Mouse (Mus musculus) layer of hippocampus, postnatal 14 days (tissue): ENCODE results near the gene Kdm8. TPM values are rescaled to one million over a fixed set of nuclear protein-coding genes. Genes with fewer than 3 reads are reported as not detected.
"Not testable (repeated sequence)": the region's sequence is repeated elsewhere in the genome, so short reads cannot be mapped to it uniquely, and the experiment has no call there.

ENCODE experiments used
- DNase-seq, 2 experiments: peaks; one replicate each; pipeline ENCODE4 v3.0.0; 2021 to 2022; ENCODE audit warnings: low spot score in 2 of 2, mixed read lengths in 1 of 2
- long read RNA-seq, 2 experiments: library from polyadenylated mRNA; stranded (forward); transcript quantifications; one replicate each; pipeline ENCODE4 v2.0.0; 2021
- total RNA-seq, 2 experiments: library from RNA; stranded (reverse); gene quantifications; 2 replicates each; pipeline ENCODE4 v1.2.3; 2021

Kdm8 gene
- total RNA-seq: 1 to 10 TPM; 3.4 to 4.7 TPM
- long read RNA-seq, experiment 1, partial matches to known transcripts: 0 of 5 reads
- long read RNA-seq, experiment 1, other reads (novel, unspliced or antisense): 4 of 5 reads
- long read RNA-seq, experiment 2, partial matches to known transcripts: 1 of 4 reads
- long read RNA-seq, experiment 2, other reads (novel, unspliced or antisense): 1 of 4 reads

DNA sequence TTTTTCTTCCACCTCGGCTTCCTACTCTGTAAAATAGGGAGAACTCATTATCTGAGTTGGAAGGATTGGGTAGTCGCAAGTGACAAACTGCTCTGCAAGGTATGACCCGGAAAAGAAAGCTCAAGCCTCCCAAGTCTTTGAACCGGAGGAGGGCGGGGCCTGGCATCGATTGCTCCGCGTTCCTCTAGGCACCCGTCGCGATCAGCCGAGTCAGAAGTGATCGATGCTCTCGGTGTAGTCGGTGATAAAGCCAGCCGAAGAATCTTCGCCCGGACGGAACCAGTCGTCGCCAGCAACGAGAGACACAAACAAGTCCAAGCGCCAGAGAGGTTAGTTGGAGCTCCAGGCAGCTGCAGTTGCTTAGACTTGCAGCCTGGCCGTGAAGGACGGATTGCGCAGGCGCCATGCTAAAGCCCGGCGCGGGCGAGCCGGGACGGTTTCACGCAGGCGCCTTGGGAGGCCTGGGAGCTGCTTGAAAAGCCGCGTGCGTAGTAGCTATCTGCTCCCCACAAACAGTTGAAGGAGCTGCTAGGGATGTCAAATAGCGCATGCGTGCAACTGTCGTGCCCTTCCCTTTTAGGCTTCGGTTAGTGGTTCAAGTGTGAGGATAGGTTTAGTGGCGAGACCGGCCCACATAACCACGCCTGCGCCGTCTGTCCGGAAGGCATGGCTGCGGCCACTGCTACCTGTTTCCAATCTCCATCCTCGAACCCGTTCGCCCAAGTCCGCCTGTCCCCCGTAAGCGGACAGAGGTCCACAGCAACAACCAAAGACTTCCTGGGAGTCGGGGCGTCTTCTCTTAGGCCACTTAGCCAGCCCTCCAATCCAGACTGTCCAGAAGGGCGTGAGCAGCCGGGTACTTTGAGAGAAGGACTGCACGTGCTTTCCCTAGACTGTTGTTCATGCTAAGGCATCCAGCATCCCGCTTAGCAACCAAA lies at the start of gene Kdm8:
Gene Kdm8 (plus strand): TSS at position 213 of the 938 bp plus-strand sequence.
- peak; percentile 91 to 93 for DNase-seq

- peak in 1 of 2 experiments; percentile 7 for DNase-seq
These were observed 46.4 kb upstream of the Kdm8 start for GRCm38 (mm10) chr7:125398116-125398515.

DNA sequence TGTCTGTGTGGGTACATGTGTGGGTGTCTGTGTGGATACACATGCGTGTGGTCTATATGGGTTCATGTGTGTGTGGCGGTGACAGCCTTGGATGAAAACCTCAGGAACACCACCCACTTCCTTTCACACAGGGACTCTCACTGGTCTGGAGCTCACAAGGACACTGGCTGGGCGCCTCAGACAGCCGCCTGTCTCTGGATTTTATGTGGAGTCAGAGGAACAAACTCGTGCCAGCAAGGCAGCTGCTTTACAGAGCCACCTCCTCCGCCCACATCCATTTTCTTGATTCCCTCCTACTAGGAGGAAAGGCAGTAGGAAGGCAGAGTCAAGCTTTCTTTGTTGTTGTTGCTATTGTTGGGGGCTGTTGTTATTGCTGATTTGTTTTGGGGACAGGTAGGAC lies 45.8 kb upstream of the Kdm8 start:
- DNase-seq: no peak

DNA sequence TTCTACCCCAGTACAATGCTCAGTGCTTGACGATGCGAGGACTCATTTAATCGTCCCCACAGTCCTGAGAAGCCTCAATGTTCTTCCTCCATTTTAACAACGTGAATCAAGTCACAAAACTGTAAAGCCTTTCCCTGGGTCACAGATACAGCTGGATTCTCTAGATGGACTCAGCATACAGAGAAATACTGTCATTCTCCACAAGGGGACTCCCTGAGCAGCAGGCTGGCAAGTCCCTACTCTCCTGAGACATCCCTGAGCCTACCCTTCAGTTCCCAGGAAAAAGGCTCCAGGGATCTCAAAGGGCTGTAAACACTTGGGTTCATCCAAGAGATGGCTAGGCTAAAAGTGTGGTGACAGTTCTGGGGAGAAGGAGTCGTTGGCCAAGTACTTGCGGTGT lies 37.3 kb upstream of the Kdm8 start:
- DNase-seq: no peak

DNA sequence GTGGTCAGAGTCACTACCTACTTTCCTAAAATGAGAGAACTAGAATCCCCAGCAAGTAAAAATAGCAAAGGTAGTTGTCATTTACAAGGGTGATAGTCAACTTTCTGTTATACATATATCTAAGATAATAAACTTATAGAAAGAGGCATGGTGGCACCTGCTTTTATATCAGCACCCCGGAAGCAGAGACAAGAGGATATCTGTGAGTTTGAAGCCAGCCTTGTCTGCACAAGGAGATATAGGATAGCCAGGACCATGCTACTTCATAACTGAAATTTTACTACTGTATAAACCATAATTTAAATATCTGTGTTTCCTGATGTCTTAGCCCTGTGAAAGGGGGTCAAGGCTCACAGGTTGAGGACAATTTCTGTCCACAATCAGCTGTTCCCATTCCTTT lies 29.4 kb upstream of the Kdm8 start:
- no peak for DNase-seq

DNA sequence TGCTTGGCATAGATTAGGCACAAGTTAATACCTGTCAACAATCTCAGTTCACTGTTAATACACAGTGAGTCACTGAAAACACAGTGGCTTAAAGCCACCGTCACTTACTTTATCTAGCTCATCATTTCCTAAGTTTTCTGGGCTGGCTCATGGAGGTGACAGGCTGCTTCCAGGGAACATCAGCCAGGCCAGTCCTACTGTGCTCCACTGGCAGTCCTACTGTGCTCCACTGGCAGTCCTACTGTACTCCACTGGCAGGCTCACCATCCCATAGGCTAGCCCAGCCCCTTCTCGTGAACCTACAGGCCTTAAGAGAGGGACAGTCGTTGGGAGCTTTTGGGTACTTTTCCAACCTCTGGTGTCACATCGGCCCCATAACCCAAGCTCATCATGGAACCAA lies 28.7 kb upstream of the Kdm8 start:
- DNase-seq: no peak

GRCm38 (mm10) chr7:125416762-125417161 lies 27.7 kb upstream of the Kdm8 start:
- no peak for DNase-seq

GRCm38 (mm10) chr7:125418413-125418812 lies 26.1 kb upstream of the Kdm8 start:
- DNase-seq: no peak

DNA sequence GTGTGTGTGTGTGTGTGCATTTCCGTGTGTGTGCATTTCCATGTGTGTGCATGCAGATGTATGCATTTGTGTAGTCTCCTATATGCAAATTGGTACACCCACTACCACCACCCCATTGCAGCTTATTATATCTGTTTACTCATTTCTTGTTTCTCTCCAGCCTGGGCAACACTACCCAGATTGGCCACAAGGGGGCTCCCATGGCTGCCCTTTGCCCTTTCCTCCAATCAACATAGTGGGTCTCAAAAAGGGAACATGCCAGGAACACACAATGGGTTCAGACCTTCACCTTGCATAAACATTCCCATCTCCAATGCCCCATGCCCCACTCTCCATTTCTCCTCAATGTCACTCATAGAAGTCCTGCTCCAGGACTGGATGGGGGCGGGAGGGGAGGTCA lies 24.3 kb upstream of the Kdm8 start:
- DNase-seq: no peak

DNA sequence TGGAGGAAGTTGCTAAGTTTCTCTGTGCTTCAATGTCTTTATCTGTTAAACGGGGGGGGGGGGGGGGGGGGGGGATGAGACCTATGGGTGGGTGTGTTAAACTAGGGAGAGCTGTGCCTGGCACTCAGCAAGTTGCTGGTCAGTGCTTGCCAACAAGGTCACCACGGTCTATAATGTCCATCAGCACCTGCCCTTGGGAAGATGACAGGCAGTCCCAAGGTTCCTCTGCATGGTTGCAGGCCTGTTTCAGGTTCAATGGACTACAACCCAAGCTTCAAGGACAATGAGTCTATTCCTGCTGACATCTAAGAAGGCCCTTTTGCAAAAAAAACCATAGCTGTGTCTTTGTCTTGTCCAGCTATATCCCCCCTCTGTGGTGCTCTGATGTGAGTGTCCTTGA lies 22.6 kb upstream of the Kdm8 start:
- DNase-seq: no peak

GRCm38 (mm10) chr7:125423056-125423455 lies 21.4 kb upstream of the Kdm8 start:
- no peak for DNase-seq

DNA sequence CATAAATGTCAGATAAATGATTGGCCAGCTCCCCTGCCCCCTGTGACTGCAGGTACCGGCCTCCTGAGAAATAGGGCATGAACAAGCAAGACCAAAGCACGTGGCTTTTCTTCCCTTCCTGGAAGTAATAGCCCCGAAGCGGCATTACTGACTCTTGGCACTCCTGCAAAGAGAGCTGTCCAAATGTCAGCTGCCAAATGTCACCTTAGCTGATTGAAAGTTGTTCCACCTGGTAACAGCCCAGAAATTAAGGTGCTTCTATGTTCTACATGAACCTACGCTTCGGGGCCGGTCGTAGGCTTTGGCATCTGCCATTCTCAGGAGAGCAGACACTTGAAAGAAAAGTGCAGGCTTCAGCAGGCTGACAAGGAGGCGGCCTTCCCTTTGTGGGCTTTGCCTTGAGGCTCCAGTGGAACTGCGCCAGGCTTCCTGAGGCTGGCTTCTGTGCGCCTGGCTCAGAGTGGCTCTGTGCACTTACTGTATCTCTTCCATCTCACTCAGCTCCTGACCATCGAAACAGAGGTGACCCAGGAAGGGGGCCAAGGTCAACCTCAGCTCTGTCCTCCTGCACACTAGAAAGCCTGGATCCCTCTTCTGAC lies 16.9 kb upstream of the Kdm8 start:
- peak in 1 of 2 experiments; percentile 9 for DNase-seq

DNA sequence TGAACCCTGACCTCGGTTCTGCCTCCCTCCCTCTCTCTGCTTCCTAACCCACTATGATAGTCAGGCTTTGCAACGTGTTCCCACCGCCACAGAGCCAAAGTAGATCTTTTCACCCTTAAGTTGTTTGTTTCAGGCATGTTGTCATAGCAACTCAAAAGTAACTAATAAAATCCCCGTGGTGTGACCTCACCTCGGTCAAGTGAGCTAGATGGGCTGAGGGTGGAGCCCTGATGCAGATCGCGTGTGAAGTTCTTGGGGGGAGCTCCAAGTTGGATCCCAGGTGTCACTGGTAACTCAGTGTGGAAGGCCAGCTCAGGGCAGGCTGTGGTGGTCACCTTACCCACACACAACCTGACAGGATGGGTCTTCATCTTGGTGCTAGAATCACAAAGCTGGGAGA lies 16.1 kb upstream of the Kdm8 start:
- DNase-seq: no peak

- DNase-seq: not testable (repeated sequence)
These were observed 15.5 kb upstream of the Kdm8 start for GRCm38 (mm10) chr7:125428816-125429500.

DNA sequence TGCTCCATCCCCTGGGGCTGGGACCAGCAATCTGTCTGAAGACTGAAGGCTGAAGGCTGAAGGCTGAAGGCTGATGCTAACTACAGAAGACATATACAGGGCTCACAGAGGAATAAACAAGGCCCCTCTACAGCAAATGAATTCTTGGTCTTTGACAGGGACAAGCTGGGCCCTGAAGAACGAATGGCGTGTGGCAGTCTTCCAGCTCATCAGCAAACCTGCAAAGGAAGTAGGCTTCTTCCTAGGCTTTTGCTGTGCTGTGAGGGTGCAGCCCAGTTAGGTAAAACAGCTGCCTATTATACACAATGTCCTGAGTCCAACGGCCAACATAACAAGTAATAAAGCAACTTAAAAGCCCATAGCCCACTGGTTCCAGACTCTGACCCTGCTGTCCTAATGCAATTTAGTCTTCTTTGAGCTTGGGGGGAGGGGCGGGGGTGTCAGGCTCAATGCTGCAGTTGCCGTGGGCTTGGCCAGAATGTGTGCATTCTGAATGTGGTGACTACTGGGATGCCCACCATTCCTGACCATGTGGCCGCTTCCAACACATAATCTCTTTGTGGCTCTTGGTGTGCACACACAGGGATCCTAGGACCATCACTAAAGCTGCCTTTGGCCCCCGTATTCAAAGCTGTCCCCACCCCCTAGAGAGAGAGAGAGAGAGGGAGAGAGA lies 14.2 kb upstream of the Kdm8 start:
- DNase-seq: no peak

DNA sequence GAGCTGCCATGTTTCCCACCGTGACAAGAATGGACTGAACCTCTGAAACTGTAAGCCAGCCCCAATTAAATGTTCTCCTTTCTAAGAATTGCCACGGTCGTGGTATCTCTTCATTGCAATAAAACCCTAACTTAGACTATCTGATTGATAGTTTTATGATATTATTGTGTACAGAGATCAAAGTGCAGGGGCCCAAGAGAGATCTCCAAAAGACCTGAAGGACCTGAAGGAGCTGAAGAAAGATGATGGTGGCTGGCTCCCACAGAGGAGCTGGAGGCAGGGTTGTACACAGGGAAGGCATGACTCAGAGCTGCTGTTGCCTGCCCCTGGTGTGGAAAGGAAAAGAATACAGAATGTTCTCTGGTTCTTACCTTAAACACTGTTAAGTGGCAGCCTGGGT lies 10.6 kb upstream of the Kdm8 start:
- no peak for DNase-seq

DNA sequence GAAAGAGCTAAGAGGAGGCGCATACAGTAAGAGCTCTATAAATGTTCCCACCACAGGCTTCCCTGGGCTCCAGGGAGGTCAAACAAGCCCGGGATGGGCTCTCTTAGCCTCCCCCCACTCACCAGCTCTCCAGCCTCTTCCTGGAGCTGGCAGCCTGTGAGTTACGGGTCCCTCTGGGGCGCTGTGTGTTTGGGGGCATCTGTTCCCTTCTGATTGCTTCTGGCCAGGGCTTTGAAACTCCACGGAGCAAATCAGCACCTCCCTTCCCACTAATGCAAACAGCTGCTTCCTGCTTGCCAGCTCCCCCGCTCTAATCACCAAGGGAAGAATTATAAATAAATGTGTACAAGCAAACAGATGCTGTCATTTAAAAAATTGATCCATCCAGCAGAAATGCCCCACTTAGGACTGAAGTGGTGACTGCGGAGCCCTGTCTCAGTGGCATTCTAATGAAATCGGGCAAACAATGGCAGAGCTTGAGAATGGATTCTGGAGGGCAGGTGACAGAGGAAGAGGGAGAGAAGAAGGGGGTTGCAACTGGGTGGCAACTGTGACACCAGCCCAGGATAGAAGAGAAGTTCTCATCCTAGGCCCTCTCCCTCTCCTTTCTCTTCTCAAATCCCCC lies 9.7 kb upstream of the Kdm8 start:
- no peak for DNase-seq

GRCm38 (mm10) chr7:125442323-125442722 lies 2.2 kb upstream of the Kdm8 start:
- DNase-seq: no peak

DNA sequence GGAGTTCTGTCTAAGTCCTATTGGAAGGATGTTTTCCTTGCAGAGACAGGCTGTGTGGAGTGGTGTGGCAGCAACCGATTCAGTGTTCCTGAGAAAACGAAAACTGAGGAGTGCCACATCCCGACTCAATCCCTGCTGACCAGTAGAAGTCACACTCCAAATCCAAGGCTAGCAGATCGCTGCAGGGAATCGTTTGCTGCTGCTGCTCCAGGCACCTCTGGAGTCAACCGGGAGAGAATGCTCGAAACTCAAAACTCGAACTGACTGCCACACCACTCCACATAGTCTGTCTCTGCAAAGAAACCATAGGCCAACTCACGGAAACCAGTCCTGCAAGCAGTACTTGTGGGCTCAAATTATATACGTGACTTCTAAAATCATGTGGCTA lies 406 bp upstream of the Kdm8 start:
- peak in 1 of 2 experiments; percentile 13 for DNase-seq

DNA sequence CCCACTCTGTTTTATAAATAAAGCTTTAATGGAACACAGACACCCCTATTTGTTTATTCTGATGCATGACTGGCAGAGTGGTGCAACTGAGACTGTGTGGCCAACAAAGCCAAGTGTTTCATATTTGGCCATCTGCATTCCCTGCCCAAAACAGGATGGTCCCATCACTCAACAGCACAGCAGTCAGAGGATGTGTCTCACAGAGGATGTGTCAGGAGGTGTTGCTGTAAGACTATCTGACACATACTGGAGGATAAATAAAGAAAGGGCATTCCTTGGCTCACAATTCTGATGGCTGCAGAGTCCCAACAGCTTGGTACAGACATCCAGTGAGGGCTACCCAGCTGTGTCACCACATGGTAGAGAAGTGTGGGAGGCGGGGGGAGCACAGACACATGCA lies 6.2 kb downstream of the Kdm8 start:
- no peak for DNase-seq

DNA sequence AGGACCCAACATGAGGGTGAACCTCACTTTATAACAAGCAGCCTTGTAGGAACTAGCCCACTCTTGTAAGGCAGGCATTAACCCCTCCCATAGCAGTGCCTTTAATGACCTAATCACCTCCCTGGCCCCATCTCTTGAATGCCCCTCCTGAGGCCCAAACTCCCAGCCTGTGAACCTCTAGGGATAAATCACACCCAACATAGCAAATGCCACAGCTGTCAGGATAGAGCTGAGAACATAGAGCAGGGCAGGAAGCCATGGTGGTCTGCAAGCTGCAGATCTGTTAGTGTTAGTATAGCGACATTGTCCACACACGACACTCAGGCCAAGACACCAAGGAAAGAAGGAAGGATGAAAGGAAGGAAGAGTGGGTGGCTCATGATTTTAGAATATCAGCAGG lies 6.6 kb downstream of the Kdm8 start:
- DNase-seq: no peak
